Mouse (Mus musculus): ENCODE measurements at regions not wholly inside any gene's neighbourhood (a gene's known extent, or its start where the extent isn't known, plus 50 kb on each side); places are given as distances from the start of the nearest gene placed in this dataset.

GRCm38 (mm10) chr4:30932358-30932757 lies 1031.5 kb upstream of the Map3k7 start:
- H3K27ac ChIP-seq (ENCODE audit: insufficient read depth, low read depth, low read length), result no peak overlapping the region
- no peak for TF ChIP-seq POLR2A (IDR thresholded peaks at IDR 0.05; ENCODE audit: low read depth, low read length)
- TF ChIP-seq CTCF (IDR thresholded peaks at IDR 0.05; ENCODE audit: extremely low read depth, insufficient read length, insufficient replicate concordance, low read depth, low read length), result no peak
- no peaks in the 10 kb centered on the region for H3K36me3 ChIP-seq (ENCODE audit: control insufficient read depth, insufficient read depth, low read length)
- H3K4me3 ChIP-seq (ENCODE audit: low read depth, low read length), result no peak overlapping the region
- H3K4me1 ChIP-seq (ENCODE audit: control insufficient read depth, insufficient read depth, insufficient read length, low read length), result no peaks in the 10 kb centered on the region
- H3K27me3 ChIP-seq (ENCODE audit: control insufficient read depth, insufficient read depth, low read length), result no peaks in the 10 kb centered on the region
- WGBS, result 19% methylated on average over 3 of the region's 3 CpGs

- H3K4me1 ChIP-seq (ENCODE audit: control insufficient read depth, insufficient read depth, insufficient read length, low read length), result no peaks in the 10 kb centered on the region
- no peaks in the 10 kb centered on the region for H3K36me3 ChIP-seq (ENCODE audit: control insufficient read depth, insufficient read depth, low read length)
- no peak overlapping the region for H3K4me3 ChIP-seq (ENCODE audit: low read depth, low read length)
- TF ChIP-seq POLR2A (IDR thresholded peaks at IDR 0.05; ENCODE audit: low read depth, low read length) (no peak), CTCF (IDR thresholded peaks at IDR 0.05; ENCODE audit: extremely low read depth, insufficient read length, insufficient replicate concordance, low read depth, low read length) (no peak)
- H3K27me3 ChIP-seq (ENCODE audit: control insufficient read depth, insufficient read depth, low read length), result no peaks in the 10 kb centered on the region
- 66% methylated on average over 5 of the region's 5 CpGs for WGBS
- H3K27ac ChIP-seq (ENCODE audit: insufficient read depth, low read depth, low read length), result no peak overlapping the region
Measured at GRCm38 (mm10) chr4:30933030-30933987, 1030.6 kb upstream of the Map3k7 start.

- 91% methylated on average over 4 of the region's 4 CpGs for WGBS
- no peaks in the 10 kb centered on the region for H3K27me3 ChIP-seq (ENCODE audit: control insufficient read depth, insufficient read depth, low read length)
- H3K4me1 ChIP-seq (ENCODE audit: control insufficient read depth, insufficient read depth, insufficient read length, low read length), result no peaks in the 10 kb centered on the region
- no peak for TF ChIP-seq POLR2A (IDR thresholded peaks at IDR 0.05; ENCODE audit: low read depth, low read length)
- no peak for TF ChIP-seq CTCF (IDR thresholded peaks at IDR 0.05; ENCODE audit: extremely low read depth, insufficient read length, insufficient replicate concordance, low read depth, low read length)
- H3K4me3 ChIP-seq (ENCODE audit: low read depth, low read length), result no peak overlapping the region
- no peaks in the 10 kb centered on the region for H3K36me3 ChIP-seq (ENCODE audit: control insufficient read depth, insufficient read depth, low read length)
- H3K27ac ChIP-seq (ENCODE audit: insufficient read depth, low read depth, low read length), result no peak overlapping the region
Measured at GRCm38 (mm10) chr4:30983611-30984010, 980.3 kb upstream of the Map3k7 start.

- H3K36me3 ChIP-seq (ENCODE audit: control insufficient read depth, insufficient read depth, low read length), result no peaks in the 10 kb centered on the region
- H3K27ac ChIP-seq (ENCODE audit: insufficient read depth, low read depth, low read length), result no peak overlapping the region
- H3K4me3 ChIP-seq (ENCODE audit: low read depth, low read length), result no peak overlapping the region
- TF ChIP-seq CTCF (IDR thresholded peaks at IDR 0.05; ENCODE audit: extremely low read depth, insufficient read length, insufficient replicate concordance, low read depth, low read length) (no peak), POLR2A (IDR thresholded peaks at IDR 0.05; ENCODE audit: low read depth, low read length) (no peak)
- no peaks in the 10 kb centered on the region for H3K27me3 ChIP-seq (ENCODE audit: control insufficient read depth, insufficient read depth, low read length)
- H3K4me1 ChIP-seq (ENCODE audit: control insufficient read depth, insufficient read depth, insufficient read length, low read length), result no peaks in the 10 kb centered on the region
Measured at GRCm38 (mm10) chr4:31012006-31012405, 951.9 kb upstream of the Map3k7 start.

- H3K36me3 ChIP-seq (ENCODE audit: control insufficient read depth, insufficient read depth, low read length), result no peaks in the 10 kb centered on the region
Measured at GRCm38 (mm10) chr4:31052077-31052677, 911.7 kb upstream of the Map3k7 start.

GRCm38 (mm10) chr4:31076236-31076635 lies 887.7 kb upstream of the Map3k7 start:
- Histone ChIP-seq H3K4me1 (ENCODE audit: control insufficient read depth, insufficient read depth, insufficient read length, low read length) (no peaks in the 10 kb centered on the region), H3K36me3 (ENCODE audit: control insufficient read depth, insufficient read depth, low read length) (no peaks in the 10 kb centered on the region), H3K27ac (ENCODE audit: insufficient read depth, low read depth, low read length) (no peak overlapping the region), H3K27me3 (ENCODE audit: control insufficient read depth, insufficient read depth, low read length) (no peaks in the 10 kb centered on the region), H3K4me3 (ENCODE audit: low read depth, low read length) (no peak overlapping the region)
- 78% methylated on average over 3 of the region's 3 CpGs for WGBS
- no peak for TF ChIP-seq CTCF (IDR thresholded peaks at IDR 0.05; ENCODE audit: extremely low read depth, insufficient read length, insufficient replicate concordance, low read depth, low read length)
- no peak for TF ChIP-seq POLR2A (IDR thresholded peaks at IDR 0.05; ENCODE audit: low read depth, low read length)

More at GRCm38 (mm10) chr4:31052077-31052677, 911.7 kb upstream of the Map3k7 start:
- Histone ChIP-seq H3K4me3 (ENCODE audit: low read depth, low read length) (no peak overlapping the region), H3K27me3 (ENCODE audit: control insufficient read depth, insufficient read depth, low read length) (no peaks in the 10 kb centered on the region), H3K27ac (ENCODE audit: insufficient read depth, low read depth, low read length) (no peak overlapping the region), H3K4me1 (ENCODE audit: control insufficient read depth, insufficient read depth, insufficient read length, low read length) (no peaks in the 10 kb centered on the region)
- 87% methylated on average over 6 of the region's 6 CpGs for WGBS
- no peak for TF ChIP-seq POLR2A (IDR thresholded peaks at IDR 0.05; ENCODE audit: low read depth, low read length)

GRCm38 (mm10) chr4:31121586-31121985 lies 842.3 kb upstream of the Map3k7 start:
- 80% methylated on average over 8 of the region's 8 CpGs for WGBS
- H3K36me3 ChIP-seq (ENCODE audit: control insufficient read depth, insufficient read depth, low read length), result no peaks in the 10 kb centered on the region
- H3K27ac ChIP-seq (ENCODE audit: insufficient read depth, low read depth, low read length), result no peak overlapping the region
- no peaks in the 10 kb centered on the region for H3K27me3 ChIP-seq (ENCODE audit: control insufficient read depth, insufficient read depth, low read length)
- TF ChIP-seq CTCF (IDR thresholded peaks at IDR 0.05; ENCODE audit: extremely low read depth, insufficient read length, insufficient replicate concordance, low read depth, low read length) (no peak), POLR2A (IDR thresholded peaks at IDR 0.05; ENCODE audit: low read depth, low read length) (no peak)
- H3K4me1 ChIP-seq (ENCODE audit: control insufficient read depth, insufficient read depth, insufficient read length, low read length), result no peaks in the 10 kb centered on the region
- H3K4me3 ChIP-seq (ENCODE audit: low read depth, low read length), result no peak overlapping the region
